Mouse (Mus musculus) liver, embryonic 14.5 days (tissue): ENCODE results near the gene Dydc2. TPM values are rescaled to one million over a fixed set of nuclear protein-coding genes. Genes with fewer than 3 reads are reported as not detected.
A peak's percentile ranks its signal among the peaks of the same experiment; 100 is the strongest.

Source experiments
- ATAC-seq: fragments of 200-750 bp; cut with Nextera tagmentation; 2 replicates; pipeline ENCODE4 v1.8.0; 2017; ENCODE audit warnings: moderate number of reproducible peaks, mild to moderate bottlenecking, moderate library complexity; ENCODE audit not compliant: insufficient read depth
- DNase-seq, 3 experiments: peaks; one replicate each; pipeline ENCODE4 v3.0.0-alpha.2; 2012 to 2013; ENCODE audit warnings: low read depth in 3 of 3, low spot score in 3 of 3
- H3K27ac ChIP-seq: fragments of 300-500 bp; sonication (generic); 2 replicates; pipeline ENCODE4 v1.5.1; 2014; ENCODE audit warnings: moderate library complexity, mild to moderate bottlenecking, control low read depth, inconsistent platforms
- H3K27me3 ChIP-seq: fragments of 300-500 bp; sonication (generic); 2 replicates; pipeline ENCODE4 v1.6.1; 2014; ENCODE audit warnings: mild to moderate bottlenecking, low read length, moderate library complexity; ENCODE audit not compliant: control insufficient read depth, insufficient read depth
- H3K36me3 ChIP-seq: fragments of 300-500 bp; sonication (generic); replicated peaks from 2 replicates; pipeline ENCODE4 v1.6.1; 2014; ENCODE audit warnings: low read depth; ENCODE audit not compliant: control insufficient read depth, insufficient read depth
- H3K4me1 ChIP-seq, 2 experiments: fragments of 200-500 bp in 1 of 2; fragments of 300-500 bp in 1 of 2; sonication (generic) in 1 of 2; replicated peaks; 2 replicates each; pipeline ENCODE4 v1.6.1; 2012 to 2014; ENCODE audit warnings: antibody characterized with exemption in 1 of 2, inconsistent platforms in 1 of 2, low read length in 1 of 2; ENCODE audit not compliant: control insufficient read depth in 2 of 2, insufficient read depth in 2 of 2
- H3K4me2 ChIP-seq: fragments of 300-500 bp; sonication (generic); 2 replicates; pipeline ENCODE4 v1.6.1; 2014; ENCODE audit warnings: low read depth, mild to moderate bottlenecking, control low read depth, moderate library complexity
- H3K4me3 ChIP-seq, 2 experiments: fragments of 200-500 bp in 1 of 2; fragments of 300-500 bp in 1 of 2; sonication (generic) in 1 of 2; 2 replicates each; pipeline ENCODE4 v1.5.1; 2012 to 2014; ENCODE audit warnings: low read depth in 2 of 2, low read length in 2 of 2, mild to moderate bottlenecking in 2 of 2, control low read depth in 1 of 2, inconsistent platforms in 1 of 2, moderate library complexity in 1 of 2; ENCODE audit not compliant: insufficient read depth in 1 of 2
- H3K9ac ChIP-seq: fragments of 300-500 bp; sonication (generic); replicated peaks from 2 replicates; pipeline ENCODE4 v1.6.1; 2014; ENCODE audit warnings: mild to moderate bottlenecking, control low read depth, moderate library complexity
- H3K9me3 ChIP-seq: fragments of 300-500 bp; sonication (generic); 2 replicates; pipeline ENCODE4 v1.6.1; 2016; ENCODE audit warnings: low read length, mixed read lengths; ENCODE audit not compliant: control insufficient read depth
- CTCF ChIP-seq: IDR thresholded peaks from 2 replicates; pipeline ENCODE4 v1.5.1; 2016; ENCODE audit warnings: antibody characterized with exemption, low read depth, control low read depth
- EP300 ChIP-seq: IDR thresholded peaks from 2 replicates; pipeline ENCODE4 v1.6.1; 2016; ENCODE audit warnings: antibody characterized with exemption, low read depth
- WGBS: fragments of 180-500 bp; shearing (Covaris S2); extraction: QIAGEN DNeasy Blood & Tissue Kit; methylation state at CpG from one replicate; pipeline ENCODE4 v1.1.7; 2014; ENCODE audit not compliant: insufficient replicate concordance; 5-methylcytosine and 5-hydroxymethylcytosine counted together
- polyA plus RNA-seq, 2 experiments: library from polyadenylated mRNA; depleted of rRNA in 1 of 2; stranded (reverse) in 1 of 2; unstranded in 1 of 2; fragments of >200 nt; fragmentation: Nextera tagmentation in 1 of 2; extraction: Ambion mirVana in 1 of 2; gene quantifications; 2 replicates each; pipeline versions ENCODE4 v1.2.1 to v1.2.3; 2012 to 2014

The Dydc2 gene
- polyA plus RNA-seq, 2 experiments: not detected

GRCm38 (mm10) chr14:41008138-41008537 lies 60.9 kb downstream of the Dydc2 start:
- DNase-seq (peak in 1 of 3 experiments; percentile 38), ATAC-seq (peak; percentile 80)
- WGBS: 40% methylated on average over 2 of the region's 2 CpGs
- H3K27ac ChIP-seq: peak overlapping the region; percentile 82
- TF ChIP-seq CTCF (peak; percentile 19; the same call in 1 of the 2 replicates), EP300 (no peak)
- peak overlapping the region; percentile 76 for H3K4me2 ChIP-seq
- H3K9me3 ChIP-seq: no peaks in the 10 kb centered on the region
- H3K4me3 ChIP-seq: peak overlapping the region; percentile 43 to 55
- H3K9ac ChIP-seq: peak overlapping the region; percentile 72
- no peaks in the 10 kb centered on the region for H3K27me3 ChIP-seq
- peaks cover 42 to 63% of the 10 kb centered on the region in 2 experiments for H3K4me1 ChIP-seq
- peaks cover 3% of the 10 kb centered on the region for H3K36me3 ChIP-seq

DNA sequence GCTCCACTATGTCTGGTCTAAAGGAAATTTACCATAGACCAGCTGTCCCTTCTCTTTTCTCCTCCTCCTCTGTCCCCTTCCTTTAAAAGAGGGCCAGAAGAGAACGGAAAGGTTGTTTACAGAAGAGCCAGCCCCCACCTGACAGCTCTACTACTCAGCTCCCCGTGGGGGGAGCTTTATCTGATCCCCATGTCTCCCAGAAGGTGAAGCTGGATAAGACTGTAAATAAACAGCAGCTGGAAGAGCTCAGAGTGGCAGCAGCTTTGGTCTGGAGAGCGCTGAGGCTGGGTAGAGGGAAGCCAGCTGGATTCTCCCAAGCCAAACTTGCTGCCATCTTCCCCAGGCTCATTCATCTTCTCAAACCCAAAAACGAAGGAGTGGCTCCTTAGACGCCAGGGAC lies 61.4 kb downstream of the Dydc2 start:
- ATAC-seq: peak; percentile 85
- TF ChIP-seq CTCF (no peak), EP300 (peak; percentile 92)
- peak overlapping the region; percentile 82 for H3K27ac ChIP-seq
- 13% methylated on average over 5 of the region's 5 CpGs for WGBS
- H3K9ac ChIP-seq: peak overlapping the region; percentile 72
- H3K36me3 ChIP-seq: peaks cover 8% of the 10 kb centered on the region
- H3K4me3 ChIP-seq: peak overlapping the region; percentile 43 to 55
- no peaks in the 10 kb centered on the region for H3K27me3 ChIP-seq
- peak; percentile 69 to 76 (median 73) for DNase-seq
- H3K4me2 ChIP-seq: peak overlapping the region; percentile 76
- H3K4me1 ChIP-seq: peaks cover 38 to 61% of the 10 kb centered on the region in 2 experiments
- no peaks in the 10 kb centered on the region for H3K9me3 ChIP-seq

- ATAC-seq (peak; percentile 87), DNase-seq (peak; percentile 83 to 84 (median 84))
- H3K4me1 ChIP-seq: peaks cover 34 to 57% of the 10 kb centered on the region in 2 experiments
- peak overlapping the region; percentile 43 to 55 for H3K4me3 ChIP-seq
- H3K9ac ChIP-seq: peak overlapping the region; percentile 72
- H3K36me3 ChIP-seq: peaks cover 14% of the 10 kb centered on the region
- no peaks in the 10 kb centered on the region for H3K27me3 ChIP-seq
- no peaks in the 10 kb centered on the region for H3K9me3 ChIP-seq
- TF ChIP-seq EP300 (peak; percentile 93), CTCF (no peak)
- peak overlapping the region; percentile 76 for H3K4me2 ChIP-seq
- peak overlapping the region; percentile 82 for H3K27ac ChIP-seq
- WGBS: 9% methylated on average over 3 of the region's 3 CpGs
Measured at GRCm38 (mm10) chr14:41006899-41007298, 62.1 kb downstream of the Dydc2 start.

DNA sequence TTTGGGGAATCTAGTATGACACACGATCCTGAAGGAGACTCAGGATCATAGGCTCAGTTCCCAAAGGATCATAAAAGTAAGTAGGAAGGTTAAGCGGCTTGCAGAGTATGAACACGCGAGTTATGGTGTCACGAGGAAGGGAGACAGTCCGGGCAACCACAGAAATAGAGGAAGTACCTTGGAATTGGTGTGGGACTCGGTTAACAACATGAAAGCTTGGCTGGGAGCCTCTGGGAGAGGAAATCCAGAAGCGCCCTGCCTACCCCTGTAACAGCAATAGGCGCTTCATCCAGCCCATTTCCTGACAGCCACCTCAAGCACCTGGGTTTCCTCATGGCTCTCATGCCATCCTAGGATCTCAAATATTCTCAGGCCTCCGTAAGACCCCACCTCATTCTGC lies 62.7 kb downstream of the Dydc2 start:
- ATAC-seq (peak; percentile 4; the same call in 1 of the 2 replicates), DNase-seq (no peak)
- Histone ChIP-seq H3K9ac (peak overlapping the region; percentile 72), H3K4me1 (peaks cover 34 to 56% of the 10 kb centered on the region in 2 experiments), H3K36me3 (peaks cover 15% of the 10 kb centered on the region), H3K9me3 (no peaks in the 10 kb centered on the region), H3K4me3 (peak overlapping the region; percentile 43 to 44), H3K27me3 (no peaks in the 10 kb centered on the region), H3K27ac (peak overlapping the region; percentile 82), H3K4me2 (peak overlapping the region; percentile 76)
- 64% methylated on average over 10 of the region's 10 CpGs for WGBS
- TF ChIP-seq CTCF (no peak), EP300 (no peak)

GRCm38 (mm10) chr14:41005716-41006115 lies 63.3 kb downstream of the Dydc2 start:
- TF ChIP-seq CTCF: no peak
- no peak for TF ChIP-seq EP300
- H3K27ac ChIP-seq: peak overlapping the region; percentile 82
- WGBS: 77% methylated on average over 9 of the region's 9 CpGs
- peak overlapping the region; percentile 43 to 44 for H3K4me3 ChIP-seq
- H3K4me2 ChIP-seq: peak overlapping the region; percentile 76
- no peaks in the 10 kb centered on the region for H3K9me3 ChIP-seq
- no peak overlapping the region for H3K9ac ChIP-seq
- peaks cover 34 to 56% of the 10 kb centered on the region in 2 experiments for H3K4me1 ChIP-seq
- ATAC-seq (no peak), DNase-seq (no peak)
- peaks cover 20% of the 10 kb centered on the region for H3K36me3 ChIP-seq
- H3K27me3 ChIP-seq: no peaks in the 10 kb centered on the region
